Mouse (Mus musculus) heart, postnatal 36 days (tissue): ENCODE measurements around the gene Ddx58. TPM values are rescaled to one million over a fixed set of nuclear protein-coding genes. Genes with fewer than 3 reads are reported as not detected.

Source experiments
- total RNA-seq, 2 experiments: library from RNA; stranded (reverse); gene quantifications; 2 replicates each; pipeline ENCODE4 v1.2.3; 2021

Ddx58 gene
- total RNA-seq, 2 experiments from 2014 or later = 8.0 to 10.3 TPM

Other genes starting within 250 kb of the Ddx58 start
- 10 to 100 TPM; 33.7 to 34.0 TPM for gene Aco1, start 96.7 kb downstream of the Ddx58 start, total RNA-seq
- gene Smim27, start 29.8 kb upstream of the Ddx58 start, total RNA-seq = 10 to 100 TPM; 42.8 to 49.0 TPM
- 10 to 100 TPM; 11.2 to 12.7 TPM for gene Topors, start 30.0 kb upstream of the Ddx58 start, total RNA-seq
- 100 to 1,000 TPM; 484 to 546 TPM for gene Ndufb6, start 39.6 kb upstream of the Ddx58 start, total RNA-seq
- not detected for gene Tmem215, start 232.4 kb upstream of the Ddx58 start, total RNA-seq